Mouse (Mus musculus) G1E (cell line): ENCODE measurements around the gene Riox1.

Experiments used
- CTCF ChIP-seq: IDR thresholded peaks from 2 replicates; pipeline ENCODE4 v1.5.1; 2012; ENCODE audit warnings: low read depth, low read length, inconsistent platforms, mixed read lengths
- GATA1 ChIP-seq: IDR thresholded peaks from 2 replicates; pipeline ENCODE4 v1.6.1; 2012; ENCODE audit warnings: borderline replicate concordance, low read length, inconsistent platforms, mixed read lengths
- POLR2AphosphoS5 ChIP-seq: IDR thresholded peaks from 2 replicates; pipeline ENCODE4 v1.6.1; 2012; ENCODE audit warnings: low read depth, low read length, inconsistent platforms; ENCODE audit not compliant: insufficient replicate concordance
- TAL1 ChIP-seq: conservative IDR thresholded peaks from 2 replicates; pipeline ENCODE4 v1.6.1; 2012; ENCODE audit warnings: low read depth, low read length, inconsistent platforms, mixed read lengths

- TF ChIP-seq CTCF (no peak), POLR2AphosphoS5 (no peak), GATA1 (no peak), TAL1 (no peak)
These were observed 1.4 kb upstream of the Riox1 start for GRCm38 (mm10) chr12:83949043-83949442.
